Mouse (Mus musculus) c-Kit-negative CD71-positive TER-119-positive erythroid progenitor cells, embryonic 14.5 days (primary cell): Measurements from ENCODE around the gene Fcer1g.

Source experiments
- DNase-seq: peaks from one replicate; pipeline ENCODE4 v3.0.0-alpha.2; 2013; ENCODE audit warnings: low read depth, low spot score

The Fcer1g gene

DNA sequence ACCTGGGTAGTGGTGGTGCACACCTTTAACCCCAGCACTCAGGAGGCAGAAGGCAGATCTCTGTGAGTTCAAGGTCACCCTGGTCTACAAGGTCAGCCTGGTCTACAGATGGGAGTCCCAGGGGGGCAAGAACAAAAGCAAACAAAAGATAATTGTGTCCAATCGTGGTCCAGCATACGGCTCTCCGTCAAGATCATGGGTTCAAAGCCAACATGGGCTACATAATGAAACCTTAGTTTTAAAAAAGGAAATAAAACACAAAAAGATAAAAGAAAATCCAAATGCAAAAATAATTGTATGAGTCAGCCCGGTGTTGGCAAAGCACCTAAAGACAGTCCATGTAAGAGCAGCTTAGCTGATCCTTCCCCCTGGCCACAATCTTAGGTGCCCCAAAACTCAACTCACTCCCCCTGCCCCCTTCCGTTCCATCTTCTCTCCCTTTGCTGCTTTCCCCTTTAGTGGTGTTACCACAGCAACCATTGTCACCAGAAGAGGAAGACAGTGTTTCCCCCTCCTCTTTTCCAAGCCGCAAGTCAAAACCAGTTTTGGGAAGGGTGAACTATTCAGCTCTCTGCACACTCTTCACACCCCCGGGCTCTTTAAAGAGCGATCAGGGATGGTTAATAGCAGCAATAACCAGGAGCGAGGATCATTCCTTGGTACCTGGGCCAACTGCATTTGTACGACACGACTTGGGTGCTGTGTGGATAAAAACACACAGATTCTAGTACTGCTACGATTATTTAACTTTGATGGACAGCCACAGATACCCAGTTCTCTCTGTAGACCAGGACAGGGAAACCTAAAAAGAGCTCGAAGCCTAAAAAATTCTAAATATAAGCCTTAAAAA is 46.1 kb downstream of the Fcer1g start:
- DNase-seq, result no peak

DNA sequence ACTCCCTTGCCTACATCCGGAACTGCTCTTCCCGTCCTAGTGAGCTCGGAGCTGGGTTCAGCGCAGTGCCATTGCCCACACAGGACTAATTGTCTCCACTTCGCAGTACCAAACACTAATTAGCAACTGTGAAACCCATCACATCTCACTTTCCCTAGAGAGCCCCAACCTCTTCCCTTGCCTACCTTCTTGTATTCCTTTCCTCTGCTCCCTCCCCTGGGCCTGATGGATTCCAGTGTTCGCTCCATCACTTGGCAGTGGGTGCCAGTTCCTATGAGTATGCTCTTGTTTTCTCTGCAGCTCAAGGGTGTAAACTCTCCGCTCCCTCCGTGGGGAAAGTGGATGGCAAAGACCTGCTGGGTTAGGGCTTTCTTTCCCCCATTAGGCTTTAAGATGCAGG is 48.5 kb downstream of the Fcer1g start:
- no peak for DNase-seq

DNA sequence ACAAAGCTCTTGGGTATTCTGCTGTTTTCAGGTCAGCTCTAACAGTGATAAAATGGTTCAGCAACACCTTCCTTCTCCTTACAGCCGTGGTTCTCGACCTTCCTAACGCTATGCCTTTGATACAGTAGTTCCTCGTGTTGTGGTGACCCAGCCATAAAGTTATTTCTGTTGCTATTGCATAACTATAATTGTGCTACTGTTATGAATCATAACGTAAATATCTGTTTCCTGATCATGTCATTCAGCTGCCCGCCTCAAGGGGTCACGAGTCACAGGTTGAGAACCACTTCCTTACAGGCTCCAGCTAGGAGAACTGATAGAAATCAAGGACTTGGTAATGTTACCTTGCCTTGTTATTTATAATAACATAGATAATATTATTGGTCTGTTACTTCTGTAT is 49.9 kb downstream of the Fcer1g start:
- DNase-seq, result no peak

DNA sequence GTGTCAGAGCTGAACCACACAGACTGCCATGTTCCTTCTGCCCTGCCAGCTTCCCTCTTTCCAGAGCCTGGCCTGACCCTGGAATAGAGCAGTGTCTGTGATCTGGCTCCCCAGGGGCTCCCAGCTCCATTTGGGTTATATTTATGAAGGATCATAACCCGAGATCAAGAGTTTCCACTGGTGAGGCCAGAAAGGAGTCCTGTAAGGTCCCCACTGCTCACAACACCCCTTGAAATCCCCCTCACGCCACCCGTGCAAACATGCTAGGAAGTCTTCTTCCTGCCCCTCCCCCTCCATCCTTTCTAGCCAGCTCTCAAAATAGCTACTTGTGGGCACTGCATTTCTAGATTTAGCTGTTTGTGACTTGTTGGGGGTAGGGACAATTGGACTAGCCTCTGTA is 50.5 kb downstream of the Fcer1g start:
- no peak for DNase-seq

DNA sequence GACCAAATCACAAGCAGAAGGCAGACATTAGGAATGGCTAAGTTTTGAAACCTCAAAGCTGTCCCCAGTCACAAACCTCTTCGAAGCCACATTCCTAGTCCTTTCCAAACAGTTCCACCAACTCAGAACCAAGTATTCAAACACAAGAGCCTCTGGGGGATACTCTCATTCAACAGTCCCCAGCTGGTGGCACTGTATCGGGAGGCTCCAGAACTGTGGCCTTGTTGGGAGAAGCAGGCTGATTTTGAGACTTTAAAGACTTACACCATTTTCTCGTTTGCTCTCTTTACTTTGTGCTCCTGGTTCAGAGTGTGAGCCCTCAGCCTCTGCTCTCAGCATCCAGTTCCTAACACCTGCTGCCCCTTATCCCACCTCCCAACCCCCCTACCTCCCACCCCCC is 51.1 kb downstream of the Fcer1g start:
- DNase-seq, result no peak
